Mouse (Mus musculus): ENCODE data around the gene Krt1. TPM values are rescaled to one million over a fixed set of nuclear protein-coding genes. Genes with fewer than 3 reads are reported as not detected.

The Krt1 gene
- not detected for polyA plus RNA-seq (2017; shearing (Covaris generic))

DNA sequence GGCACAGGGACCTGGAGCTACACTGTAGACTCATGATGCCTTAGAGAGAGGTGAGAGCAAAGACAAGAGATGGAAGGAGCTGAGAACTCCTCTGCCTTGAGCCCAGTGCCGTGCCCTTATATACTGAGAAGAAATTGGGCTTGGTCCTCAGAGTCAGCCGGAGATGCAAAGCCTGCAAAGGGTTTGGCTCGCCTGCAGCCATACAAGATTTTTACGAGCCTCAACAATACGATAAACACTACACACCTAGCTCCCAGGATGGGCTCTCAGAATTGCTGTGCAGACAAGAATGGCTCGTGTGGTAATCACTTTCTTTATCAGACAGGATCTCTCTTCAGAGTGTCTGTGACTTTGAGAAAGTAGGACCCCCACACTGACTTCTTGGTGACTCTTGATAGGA is at the start of gene Krt1:
Krt1 (minus strand) TSS at position 101 of the 400 bp plus-strand sequence.
- no peak for ATAC-seq

DNA sequence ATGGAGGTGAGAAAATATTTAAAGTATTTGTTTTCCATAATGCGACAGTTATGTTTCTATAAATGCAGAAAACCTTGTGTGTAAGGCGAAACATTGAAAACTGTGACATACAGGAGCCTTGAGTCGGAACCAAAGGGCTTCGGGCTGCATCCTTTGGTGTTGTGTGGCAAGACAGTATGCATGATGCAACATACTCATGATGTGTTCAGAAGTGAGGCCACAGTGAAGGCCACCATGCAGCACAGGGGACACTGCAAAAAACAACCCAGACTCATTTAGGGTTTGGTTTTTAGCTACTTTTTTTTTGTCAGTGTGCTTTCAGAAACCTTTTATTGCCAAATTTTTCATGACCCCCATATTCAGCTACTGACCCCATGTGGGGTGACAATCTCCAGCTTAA is 44.6 kb upstream of the Krt1 start:
- no peak for ATAC-seq

DNA sequence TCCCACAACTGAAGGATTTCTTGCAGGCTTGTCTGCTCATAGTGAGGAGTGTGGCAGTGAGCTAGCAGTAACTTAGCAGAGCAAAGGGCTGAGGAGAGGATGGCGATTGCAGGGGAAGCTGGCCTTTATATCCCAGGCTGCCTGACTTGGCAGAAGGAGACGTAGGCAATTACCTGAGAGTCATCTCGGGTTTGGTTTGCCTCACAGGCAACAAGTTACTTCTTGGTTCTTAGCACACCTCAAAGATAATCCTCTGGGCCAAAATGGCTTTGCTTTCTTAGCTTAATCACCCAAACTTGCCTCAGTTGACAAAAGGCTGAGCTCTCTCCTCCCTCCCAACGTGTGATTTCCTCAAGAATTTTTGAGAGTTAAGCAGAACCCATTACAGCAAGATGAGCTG is 42.2 kb upstream of the Krt1 start, which contains the start of gene Krt76:
Krt76 (minus strand) TSS at position 101 of the 400 bp plus-strand sequence.
- ATAC-seq = no peak

DNA sequence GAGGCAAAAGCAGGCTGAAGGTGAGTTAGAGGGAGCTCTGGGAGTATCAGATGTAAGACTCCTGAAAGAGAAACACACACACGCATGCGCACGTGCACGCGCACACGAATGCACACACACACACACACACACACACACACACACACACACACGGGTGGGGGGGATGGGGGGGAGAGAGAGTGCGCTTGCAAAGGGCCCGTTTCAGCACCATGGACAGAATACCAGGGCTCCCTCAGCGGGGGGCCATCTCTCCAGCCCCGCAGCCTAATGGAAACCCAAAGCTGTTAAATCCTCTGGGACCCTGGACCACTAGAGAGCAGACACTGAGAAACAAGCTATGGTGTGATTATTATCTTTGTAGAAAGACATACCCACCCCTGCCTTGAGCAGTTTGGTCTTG is 29.2 kb upstream of the Krt1 start:
- ATAC-seq = no peak

DNA sequence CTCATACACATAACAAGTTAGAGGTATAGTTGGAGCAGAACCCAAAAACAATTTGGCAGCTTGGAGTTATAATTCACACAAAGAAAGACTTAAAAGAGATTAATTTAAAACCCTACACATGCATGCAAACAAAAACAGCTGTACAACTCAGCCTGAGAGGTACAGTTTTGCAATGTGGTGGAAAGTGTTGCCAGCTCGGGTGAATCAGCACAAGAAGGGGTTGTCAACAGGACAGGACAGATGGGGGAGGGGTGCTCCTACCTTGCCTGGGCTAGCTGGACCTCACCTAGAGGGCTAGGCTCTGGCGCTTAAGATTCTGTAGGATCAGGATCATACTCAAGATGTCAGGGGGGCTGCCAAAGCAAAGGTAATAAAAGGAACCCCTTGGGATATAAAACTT is 27.4 kb upstream of the Krt1 start:
- no peak for ATAC-seq

DNA sequence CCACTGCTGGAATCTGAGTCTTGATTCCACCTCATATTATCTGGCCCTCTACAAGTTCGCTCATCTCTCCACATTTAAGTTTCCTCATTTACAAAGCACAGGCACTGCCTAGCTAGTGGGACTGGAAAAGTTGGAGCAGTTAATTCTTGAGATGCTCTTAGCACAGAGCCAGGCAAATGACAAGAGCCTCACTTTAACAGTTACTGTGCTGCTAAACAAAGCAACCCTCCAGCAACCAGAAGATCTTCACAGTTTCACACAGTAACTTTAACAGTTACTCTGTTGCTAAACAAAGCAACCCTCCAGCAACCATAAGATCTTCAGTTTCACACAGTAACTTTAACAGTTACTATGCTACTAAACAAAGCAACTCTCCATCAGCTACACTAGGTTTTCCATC is 23.8 kb upstream of the Krt1 start:
- no peak for ATAC-seq

DNA sequence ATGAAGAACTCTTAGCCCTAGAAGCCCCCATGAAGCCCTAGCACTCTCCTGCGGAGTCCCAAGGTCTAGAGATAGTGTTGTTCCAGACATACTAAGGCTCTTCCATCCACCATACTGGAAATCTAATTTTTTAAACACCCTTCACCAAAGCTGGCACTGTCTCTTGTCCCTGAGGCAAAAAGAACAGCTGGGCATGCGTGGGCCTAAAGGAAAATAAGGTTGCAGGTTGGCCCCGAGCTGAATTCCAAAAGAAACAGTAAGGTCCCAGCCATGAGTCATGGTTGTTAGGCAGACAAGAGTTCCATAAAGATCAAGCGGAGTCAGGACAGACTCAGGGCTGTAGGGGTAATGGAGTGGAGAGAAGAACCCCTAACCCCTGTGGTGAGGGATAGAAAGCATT is 22.6 kb upstream of the Krt1 start:
- ATAC-seq = no peak

DNA sequence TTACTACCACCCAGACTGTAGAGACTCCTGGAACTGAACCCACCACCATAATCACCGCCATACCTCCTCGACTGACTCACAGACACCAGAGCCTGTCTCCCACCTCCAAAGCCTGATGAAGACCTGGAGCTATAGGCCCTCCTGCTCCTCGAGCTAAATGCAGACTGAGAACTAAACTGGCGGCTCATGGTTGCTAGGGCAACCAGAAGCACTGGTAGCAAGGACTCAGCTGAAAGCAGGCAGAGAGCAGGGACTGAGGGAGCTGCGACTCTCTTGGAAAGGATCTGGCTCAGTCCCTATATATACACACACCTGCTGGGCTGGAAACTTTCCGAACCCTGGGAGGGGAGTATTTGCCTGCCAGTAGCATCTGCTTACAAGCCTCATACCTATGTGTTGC is 18.8 kb upstream of the Krt1 start, which contains the start of gene Krt77:
Krt77 (minus strand) TSS at position 275 of the 400 bp plus-strand sequence.
- no peak for ATAC-seq

DNA sequence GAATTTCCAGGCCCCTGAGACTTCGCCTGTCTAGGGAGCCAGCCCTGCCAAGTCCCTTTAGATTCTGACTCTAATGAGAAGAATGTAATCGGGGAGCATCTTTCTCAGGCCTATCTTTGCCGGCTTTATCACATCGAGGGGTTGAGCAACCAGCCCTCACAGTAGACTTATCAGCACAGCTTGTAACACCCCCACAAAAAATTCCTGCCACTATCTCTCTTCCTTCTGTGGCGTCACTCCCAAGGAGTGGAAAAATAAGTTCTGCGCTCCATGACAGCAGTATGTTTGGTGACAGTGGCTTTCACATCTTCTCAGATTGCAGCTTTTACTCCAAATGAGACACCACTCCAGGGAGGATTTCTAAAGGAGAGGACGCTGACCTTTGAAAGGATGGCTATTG is 16.2 kb upstream of the Krt1 start:
- ATAC-seq = no peak

DNA sequence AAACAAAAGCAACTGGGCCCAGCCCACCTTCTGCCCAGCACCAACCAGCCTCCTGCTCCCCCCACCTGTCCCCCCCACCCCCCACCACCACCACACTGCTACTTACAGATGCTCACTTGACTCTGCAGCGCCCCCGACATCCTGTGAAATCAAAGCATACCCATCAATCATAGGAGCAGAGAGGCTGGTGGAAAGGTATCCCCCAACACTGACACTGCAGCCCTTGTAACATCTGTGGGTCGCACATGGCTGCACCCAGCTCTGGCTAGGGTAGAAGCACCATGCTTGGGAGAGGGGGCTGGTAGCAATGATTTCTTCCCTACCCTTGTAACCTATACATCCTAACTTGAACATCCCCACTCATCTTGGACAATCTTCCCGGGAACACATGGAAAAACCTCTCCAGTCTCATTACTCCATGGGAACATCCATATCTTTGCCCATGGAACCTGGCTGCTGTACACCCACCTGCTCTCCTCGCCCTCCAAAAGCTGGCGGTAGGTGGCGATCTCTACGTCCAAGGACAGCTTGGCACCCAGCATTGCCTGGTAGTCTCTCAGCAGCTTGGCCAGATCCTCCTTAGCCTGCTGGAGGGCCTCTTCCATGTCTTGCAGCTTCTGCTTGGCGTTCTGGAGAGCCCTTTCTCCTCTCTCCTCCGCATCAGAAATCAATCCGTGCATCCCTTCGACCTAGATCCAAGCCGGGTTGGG is 10.0 kb upstream of the Krt1 start:
- ATAC-seq = no peak

DNA sequence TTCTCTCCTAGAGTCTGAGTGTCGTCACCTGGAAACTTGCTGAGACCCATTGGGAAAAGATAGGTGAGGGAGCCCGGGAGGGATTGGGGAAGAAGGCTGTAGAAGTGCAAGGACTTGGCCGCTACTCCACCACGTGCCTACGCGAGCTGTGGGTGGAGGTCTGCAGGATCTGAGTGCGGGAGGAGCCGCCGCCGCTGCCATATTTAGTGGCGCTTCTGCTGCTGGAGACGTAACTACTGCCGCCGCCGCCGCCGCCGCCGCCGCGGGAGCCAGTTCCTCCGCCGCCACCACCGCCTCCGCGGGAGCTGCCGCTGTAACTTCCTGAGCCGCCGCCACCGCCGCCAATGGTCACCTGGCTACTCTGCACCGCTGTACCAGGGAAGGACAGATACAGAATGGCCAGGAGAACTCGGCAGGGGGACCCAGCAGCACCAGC is 9.2 kb upstream of the Krt1 start:
- ATAC-seq = no peak

DNA sequence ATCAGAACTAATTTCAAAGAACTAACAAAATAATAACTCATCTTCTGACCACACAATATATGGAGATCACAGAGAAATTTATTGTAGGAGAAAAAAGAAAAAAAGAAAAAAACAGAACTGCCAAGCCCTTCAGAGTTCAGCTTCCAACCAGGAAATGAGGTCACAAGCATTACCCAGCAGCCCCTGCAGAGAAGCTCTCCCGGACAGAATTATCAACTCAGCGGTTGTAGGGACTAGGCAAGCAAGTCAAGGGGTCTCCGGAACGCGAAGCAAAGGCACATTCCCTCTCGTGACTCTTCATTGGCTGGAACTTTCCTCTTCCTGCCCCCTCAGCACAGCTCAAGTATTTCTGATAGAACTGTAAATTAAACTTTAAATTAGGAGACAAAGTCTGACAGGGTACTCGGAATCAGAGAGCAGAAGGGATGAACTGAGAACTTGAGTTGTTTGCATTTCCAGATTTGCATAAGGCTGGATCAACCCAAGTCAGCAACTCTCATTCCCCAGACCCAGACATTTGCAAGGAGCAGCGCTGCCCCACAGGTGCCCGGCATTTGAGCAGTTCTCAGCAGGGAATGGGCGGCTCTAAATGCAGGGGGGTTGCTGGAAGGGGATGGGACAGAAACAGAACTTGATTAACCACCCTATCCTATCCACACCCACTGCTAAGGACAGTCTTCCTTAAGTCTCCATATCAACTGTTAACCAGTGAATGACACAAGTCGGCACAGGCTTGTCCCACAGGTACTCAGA is 8.3 kb upstream of the Krt1 start:
- no peak for ATAC-seq

DNA sequence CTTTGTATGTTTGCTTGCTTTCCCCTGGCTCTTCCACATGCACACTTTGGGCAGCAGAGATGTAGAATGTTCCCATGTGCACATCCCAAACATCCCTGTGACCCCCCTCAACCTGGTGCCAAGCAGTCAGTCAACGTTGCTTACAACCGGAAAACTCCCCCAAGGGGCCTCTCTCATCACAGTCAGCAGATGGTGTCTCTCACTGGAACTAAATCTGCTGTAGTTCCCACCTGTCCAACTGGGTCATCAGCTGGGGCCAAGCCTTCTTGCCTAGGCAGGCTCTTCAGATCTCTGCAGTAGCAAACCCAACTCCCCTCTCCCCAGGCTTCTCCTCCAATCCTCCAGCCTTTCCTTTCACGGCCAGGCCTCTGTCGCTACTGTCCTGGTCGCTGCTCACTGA is 6.1 kb upstream of the Krt1 start:
- no peak for ATAC-seq

DNA sequence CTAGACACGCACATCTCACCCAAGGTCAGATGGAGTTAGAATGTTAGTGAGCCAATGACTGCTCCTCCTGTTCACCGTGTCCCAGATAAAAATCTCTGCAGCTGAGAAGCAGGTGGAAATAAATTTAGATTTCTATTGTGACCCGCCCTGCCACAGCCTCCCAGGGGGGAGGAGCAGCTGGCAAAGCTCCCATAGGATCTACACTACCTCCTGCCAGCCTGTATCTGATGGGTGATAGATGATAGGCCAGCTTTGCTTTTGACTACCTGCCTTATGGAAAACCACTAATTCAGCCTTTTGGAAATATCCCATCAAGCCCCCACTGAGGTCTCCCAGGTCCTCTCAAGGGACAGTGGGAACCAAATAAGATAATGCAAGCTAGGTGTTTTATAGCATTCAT is 5.1 kb upstream of the Krt1 start:
- no peak for ATAC-seq

DNA sequence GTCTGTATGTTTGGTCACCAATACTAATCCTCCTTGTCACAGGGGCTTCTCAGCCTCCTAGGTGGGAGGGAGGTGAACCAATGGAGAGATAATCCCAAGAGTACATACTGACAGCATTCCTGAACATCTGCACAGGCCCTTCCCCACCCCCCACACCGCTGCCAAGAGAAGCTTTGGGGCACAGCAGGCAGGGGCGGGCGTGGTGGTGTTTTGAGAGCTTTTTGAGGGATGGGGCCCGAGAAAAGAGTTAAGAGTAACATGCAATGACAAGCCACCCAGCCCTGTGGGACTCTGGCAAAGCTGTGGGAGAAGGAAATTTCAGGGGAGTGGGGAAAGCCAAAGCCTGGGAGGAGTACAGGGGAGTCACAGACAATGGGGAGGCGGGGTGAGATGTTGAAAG is 3.7 kb upstream of the Krt1 start:
- ATAC-seq = no peak

DNA sequence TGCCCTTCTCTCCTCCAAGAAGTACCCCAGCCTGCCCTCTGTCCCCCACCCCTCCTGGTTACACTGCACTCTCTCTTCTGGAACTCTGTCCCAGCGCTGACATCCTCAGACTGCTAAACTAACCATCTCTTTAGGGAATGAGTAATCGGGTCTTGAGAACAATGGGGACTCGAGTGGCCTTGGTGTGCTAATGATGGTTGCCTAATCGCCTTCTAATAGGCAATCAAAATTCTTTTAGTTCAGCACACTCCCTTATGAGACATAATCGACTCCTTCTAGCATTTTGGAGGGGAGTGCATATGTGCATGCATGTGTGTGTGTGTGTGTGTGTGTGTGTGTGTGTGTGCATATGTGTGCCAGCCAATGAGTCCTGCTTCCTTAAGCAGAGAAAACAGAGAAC is 2.0 kb upstream of the Krt1 start:
- no peak for ATAC-seq

DNA sequence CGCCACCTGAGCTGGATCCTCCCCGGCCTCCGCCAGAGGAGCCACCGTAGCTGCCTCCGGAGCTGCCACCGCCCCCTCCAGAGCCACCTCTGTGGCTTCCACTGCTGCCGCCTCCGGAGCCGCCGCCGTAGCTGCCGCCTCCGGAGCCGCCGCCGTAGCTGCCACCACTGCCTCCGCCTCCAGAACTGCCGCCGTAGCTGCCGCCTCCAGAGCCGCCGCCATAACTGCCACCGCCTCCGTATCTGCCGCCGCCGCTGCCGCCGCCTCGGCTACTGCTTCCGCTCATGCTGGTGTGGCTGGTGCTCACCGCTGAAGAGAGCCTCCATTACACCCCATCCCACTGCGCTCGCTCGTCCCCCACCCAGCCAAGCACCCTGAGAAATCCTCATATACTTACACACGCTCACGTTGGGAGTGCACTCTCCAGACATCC is 4.6 kb downstream of the Krt1 start:
- ATAC-seq = peak; percentile 58

DNA sequence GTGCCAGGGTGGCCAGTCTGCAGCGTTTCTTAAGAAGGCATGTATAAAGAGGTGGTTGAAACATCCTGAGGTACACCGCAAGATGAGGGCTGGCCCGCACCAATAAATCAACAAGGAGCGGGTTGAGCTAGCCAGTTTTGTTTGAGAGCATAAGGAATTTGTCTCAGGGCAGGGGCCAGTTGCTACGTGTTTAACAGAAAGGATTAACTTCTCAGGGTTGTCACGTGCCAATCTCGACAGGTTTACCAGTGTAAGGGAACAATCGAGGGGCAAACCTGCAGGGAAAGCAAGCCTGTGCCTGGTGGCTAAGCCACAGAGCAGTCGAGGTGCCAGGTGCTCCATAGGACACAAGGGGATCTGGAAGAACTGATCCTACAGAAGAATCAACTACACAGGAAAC is 7.4 kb downstream of the Krt1 start:
- no peak for ATAC-seq

DNA sequence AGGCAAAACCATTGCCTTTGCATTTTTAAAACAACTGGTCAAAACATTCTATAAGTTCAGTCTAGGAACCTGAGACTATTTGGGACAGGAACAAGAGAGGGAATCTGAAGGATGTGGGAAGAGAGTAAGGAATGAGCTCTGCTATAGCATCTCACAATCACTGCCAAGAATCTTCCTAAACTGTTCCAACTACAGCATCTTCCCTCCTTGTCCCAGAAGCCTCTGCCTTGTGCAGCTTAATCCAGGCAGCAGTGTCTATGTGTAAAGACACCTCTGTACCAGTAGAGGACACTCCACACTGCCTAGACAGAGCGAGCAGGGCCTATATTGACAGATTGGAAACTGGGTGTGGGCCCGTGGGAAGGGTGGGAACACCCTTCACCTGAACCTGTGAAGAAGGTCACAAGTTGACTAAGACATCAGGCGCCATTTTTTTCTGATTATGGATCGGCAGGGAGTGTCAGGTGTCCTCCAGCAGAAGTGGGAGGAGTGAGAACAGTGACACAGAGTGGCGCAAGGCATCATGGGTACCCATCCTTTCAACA is 15.7 kb downstream of the Krt1 start:
- ATAC-seq = no peak

DNA sequence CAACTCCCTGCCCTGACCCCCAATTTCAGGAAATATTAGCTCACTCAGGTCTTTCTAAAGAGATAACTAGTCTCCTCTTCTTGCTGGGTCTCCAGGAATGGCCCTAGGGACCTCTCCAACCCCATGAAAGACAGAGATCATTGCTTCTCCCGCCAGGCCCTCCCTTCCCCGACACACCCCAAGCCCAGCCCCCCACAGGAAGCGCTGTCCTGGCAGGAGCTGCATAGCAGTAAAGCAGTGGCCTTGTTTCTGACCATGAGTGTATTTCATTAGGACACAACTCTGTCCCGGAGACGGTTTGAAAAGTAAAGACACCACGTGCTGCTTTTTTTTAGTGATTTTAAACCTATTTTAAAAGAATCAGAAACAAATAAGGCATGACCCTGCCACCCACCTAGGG is 17.5 kb downstream of the Krt1 start:
- no peak for ATAC-seq

DNA sequence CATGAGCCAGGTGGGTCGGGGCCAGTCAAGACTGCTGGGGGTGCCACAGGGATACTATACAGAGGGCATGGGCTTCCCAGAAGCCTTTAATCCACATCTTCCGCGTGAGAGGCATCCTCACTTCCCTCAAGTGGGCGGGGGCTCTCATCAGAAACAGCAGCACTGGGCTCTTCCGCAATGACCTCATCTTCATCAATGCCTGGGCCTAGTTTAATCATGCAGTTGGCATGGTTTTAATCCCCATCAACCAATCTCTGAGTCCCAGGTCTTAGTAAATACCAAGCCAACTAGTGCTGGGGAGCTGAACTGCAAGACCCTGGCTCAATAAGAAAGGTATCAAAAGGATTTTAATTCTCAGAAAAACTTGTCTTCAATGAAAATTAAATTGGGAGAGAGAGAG is 21.2 kb downstream of the Krt1 start:
- no peak for ATAC-seq

DNA sequence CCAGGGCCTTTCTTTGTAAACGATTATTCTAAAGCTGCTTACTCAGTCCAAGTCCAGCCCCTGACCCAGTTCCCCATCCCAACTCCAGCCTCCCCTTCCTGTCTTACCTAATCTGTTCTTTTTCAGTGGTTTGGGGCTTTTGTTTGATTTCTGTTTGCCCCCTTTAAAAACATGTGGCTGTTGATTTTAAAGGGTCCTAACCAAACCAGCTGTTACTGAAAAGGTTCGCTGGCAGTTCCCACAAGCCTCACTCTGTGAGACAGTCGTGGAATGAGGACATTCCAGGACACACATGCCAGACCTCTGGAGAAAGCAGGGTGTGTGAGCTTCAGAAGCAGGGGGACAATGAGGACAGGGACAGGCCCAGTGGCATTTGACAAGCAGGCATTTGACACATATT is 28.8 kb downstream of the Krt1 start:
- ATAC-seq = no peak

DNA sequence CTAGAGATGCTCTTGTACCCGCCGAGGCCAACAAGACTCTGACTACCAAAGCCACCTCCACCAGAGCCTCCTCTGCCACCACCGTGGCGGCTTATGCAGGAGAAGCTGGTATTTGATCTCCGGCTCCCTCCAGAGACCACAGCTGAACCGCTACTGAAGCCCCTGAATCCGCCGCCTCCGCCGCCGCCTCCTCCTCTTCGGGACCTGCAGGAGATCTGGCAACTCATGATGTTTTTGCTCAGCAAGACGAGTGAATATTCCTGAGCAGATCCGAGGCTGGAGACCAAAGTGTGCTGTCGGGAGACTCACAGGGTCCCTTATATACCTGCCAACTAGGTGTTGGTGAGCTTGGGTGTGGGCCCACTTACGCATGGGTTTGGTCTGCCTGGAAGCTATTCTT is 32.7 kb downstream of the Krt1 start, which contains the start of gene Krt2:
Krt2 (minus strand) TSS at position 295 of the 400 bp plus-strand sequence.
- no peak for ATAC-seq

All from inflammation-experienced regulatory T-cells, adult 6 months (primary cell).